Mouse (Mus musculus) heart, adult 8-10 months (tissue): ENCODE data around the gene Rab44. TPM values are rescaled to one million over a fixed set of nuclear protein-coding genes. Genes with fewer than 3 reads are reported as not detected.
A peak's percentile ranks its signal among the peaks of the same experiment; 100 is the strongest.

Experiments used
- DNase-seq: peaks from one replicate; pipeline ENCODE4 v3.0.0; 2022; ENCODE audit warnings: low spot score
- total RNA-seq, 4 experiments: library from RNA; stranded (reverse); gene quantifications; 2 replicates each; pipeline ENCODE4 v1.2.4; 2022

Gene Rab44
- total RNA-seq, 4 experiments from 2014 or later = 0.12 to 0.75 (median 0.38) TPM; not detected in 1

DNA sequence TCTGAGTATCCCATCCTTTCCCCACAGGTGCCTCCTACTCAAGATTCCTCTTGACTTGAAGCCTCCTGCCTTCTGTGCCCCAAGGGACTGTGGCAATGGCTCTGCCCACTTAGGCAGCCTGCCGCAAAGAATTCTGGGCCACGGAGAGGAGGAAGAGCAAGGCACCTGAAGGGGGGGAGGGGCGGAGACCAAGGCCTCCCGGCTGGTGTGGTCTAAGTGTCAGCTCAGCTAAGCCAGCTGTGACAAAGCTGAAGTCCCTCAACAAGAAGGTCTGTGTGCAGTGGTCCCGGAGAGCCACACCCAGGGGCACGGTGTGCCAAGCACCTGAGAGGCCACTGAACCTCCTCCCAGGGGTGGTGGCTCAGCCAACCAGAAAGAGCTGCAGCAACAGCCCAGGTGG lies 53.4 kb downstream of the Rab44 start:
- DNase-seq = no peak

DNA sequence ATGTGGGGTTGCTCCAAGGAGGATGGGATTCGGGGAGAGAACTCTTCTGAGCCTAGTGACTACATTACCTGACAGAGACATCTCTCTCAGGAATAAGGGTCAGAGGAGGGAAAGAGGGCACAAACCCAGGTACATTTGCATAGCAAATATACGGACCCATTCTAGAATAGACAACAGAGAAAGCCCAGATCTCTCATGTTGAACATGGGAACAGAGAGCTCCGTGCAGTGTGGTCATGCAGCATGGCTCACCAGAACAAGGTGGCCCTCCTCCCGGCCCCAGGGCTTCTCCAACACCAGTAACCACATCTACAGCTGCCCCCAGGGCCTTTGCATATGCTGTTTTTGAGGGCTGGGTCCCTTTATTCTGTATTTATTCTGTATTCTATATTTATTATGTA lies 54.5 kb downstream of the Rab44 start:
- DNase-seq = no peak

DNA sequence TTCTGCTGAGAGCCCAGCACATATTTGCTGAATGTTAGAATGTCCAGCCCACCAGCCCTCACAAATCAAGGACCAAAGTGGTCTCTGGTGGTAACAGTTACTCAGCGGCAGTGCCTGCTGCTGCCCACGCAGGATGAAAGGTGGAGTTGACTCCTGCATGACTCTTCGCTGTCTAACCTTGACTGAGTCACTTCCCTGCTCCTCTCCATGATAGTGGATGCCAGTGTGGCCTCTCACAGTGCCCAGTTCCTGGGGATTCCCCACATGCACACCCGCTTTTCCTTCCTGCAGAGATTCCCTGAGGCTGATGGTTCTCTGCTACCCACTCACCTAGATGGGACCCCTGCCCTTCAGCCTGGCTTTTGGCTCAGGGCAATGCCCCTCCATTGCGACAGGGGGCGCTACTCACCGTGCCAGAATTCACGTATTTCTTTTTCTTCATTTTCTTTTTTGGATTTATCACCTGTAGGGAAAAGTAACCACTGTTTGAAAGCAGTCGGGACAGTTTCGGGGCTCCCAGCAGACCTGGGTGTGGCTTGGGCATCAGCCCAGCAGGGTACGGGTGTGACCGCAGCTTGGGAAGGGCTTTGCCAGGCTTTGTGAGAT lies 55.2 kb downstream of the Rab44 start:
- no peak for DNase-seq

DNA sequence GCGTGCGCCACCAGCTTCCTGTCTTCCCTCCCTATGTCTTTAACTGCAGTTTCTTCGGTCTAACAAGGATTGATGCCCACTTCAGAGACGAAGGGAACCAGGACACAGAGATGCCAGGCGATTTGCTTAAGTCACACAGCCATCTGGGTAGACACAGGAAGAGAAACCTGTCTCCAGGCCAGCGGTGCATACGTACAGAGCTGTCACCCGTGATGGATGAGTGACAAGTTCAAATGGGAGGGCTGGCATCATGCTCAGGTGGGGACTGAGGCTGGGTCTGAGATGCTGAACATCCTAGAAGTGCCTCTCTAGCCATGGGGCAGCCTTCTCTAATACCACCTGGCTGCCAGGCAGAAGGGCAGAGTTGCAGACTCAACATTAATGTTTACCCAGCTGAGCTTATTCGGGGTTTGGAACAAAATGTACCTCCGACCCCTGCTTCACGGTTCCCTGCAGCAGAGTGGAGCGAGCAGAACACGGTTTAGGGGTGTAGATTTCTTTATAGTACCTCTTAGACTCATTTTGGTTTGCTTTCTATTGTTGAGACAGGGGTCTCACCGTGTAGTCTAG lies 56.6 kb downstream of the Rab44 start:
- no peak for DNase-seq

DNA sequence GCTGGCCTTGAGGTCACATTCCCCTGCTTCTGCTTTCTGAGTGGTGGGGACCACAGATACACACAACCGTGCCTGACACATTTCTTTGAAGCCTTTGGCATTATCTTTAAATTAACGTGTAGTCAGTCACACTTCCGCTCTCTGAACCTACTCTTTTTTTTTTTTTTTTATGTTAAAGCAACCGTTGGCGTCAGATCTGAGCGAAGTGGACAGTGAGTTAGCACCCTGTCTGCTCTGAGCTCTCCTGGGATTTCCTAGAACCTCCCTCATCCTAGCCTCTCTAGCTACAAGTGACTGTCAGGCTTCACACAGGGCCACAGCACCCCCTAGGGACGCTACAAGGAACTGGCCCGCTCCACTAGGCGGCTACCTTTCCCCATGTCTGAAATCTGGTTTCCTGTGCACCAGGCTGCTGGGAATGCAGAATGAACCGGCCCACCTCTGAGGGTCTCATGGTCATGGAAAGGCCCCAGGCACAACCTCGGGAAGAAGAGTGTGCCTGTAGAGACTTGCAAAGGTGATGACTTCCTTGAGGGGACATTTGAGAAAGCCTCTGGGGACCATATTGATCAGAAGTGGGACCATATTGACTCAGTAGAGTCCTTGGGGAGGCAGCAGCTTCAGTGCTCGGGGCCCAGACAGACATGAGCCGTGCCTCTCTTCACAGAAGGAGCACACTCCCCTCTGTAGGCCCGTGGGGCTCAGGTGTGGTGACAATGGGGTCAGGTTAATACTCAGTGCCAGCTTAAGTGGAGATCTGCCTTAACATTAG lies 57.2 kb downstream of the Rab44 start:
- peak; percentile 81 for DNase-seq

DNA sequence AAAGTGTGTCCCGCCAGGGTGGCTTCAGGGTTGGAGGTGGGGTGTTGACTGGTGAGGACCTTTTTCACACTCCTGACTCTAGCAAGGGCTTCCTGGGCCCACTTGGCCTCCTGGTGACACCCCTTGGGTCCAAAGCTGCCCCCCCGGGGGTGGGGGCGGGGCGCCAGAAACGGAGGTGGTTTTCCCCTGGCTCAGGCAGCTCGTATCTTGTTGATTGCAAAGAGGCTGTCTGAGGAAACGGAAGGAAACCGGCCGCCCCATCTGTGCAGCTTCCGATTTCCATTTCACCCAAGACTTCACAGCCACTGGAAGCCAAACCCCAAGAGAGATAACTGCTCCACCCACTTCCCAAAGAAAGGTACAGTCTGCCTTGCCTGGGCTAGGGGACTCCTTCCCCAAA lies 58.1 kb downstream of the Rab44 start:
- DNase-seq = no peak

DNA sequence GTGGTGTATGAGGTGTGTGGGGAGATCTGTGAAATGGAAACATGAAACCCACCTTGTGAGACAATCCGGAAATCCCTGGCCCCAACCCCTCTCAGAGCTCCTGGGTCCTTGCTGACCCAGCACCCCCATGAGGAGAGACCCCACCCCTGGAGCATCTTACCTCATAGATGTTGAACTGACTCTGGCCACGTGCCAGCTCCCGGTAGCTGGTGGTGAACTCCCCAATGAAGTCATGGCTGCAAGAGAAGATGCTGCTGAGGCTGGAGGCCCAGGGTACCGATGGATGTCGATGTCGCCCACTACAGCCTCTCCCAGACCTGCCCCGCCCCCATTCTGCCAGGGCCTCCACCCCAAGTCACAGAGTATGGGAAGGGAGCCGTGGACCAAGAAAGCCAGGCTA lies 59.2 kb downstream of the Rab44 start:
- no peak for DNase-seq

DNA sequence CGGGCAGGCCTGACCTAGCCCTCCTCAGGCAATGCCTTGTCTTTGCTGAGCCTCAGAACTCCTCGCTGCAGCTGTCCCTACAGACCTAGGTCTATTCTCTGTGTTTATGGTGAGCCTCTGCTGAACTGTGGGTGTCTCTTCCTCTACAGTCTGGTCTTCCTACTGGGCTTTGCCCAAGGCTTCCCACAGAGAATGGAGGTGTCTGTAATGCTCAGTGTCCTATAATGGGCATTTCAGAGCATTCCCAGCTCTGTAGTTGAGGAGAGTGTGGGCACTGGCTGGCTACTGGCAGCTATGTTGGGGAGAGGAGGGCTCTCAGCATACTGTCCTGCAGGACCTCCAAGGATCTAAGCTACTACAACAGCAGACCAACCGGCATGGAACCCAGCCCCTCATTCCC lies 61.7 kb downstream of the Rab44 start:
- no peak for DNase-seq

DNA sequence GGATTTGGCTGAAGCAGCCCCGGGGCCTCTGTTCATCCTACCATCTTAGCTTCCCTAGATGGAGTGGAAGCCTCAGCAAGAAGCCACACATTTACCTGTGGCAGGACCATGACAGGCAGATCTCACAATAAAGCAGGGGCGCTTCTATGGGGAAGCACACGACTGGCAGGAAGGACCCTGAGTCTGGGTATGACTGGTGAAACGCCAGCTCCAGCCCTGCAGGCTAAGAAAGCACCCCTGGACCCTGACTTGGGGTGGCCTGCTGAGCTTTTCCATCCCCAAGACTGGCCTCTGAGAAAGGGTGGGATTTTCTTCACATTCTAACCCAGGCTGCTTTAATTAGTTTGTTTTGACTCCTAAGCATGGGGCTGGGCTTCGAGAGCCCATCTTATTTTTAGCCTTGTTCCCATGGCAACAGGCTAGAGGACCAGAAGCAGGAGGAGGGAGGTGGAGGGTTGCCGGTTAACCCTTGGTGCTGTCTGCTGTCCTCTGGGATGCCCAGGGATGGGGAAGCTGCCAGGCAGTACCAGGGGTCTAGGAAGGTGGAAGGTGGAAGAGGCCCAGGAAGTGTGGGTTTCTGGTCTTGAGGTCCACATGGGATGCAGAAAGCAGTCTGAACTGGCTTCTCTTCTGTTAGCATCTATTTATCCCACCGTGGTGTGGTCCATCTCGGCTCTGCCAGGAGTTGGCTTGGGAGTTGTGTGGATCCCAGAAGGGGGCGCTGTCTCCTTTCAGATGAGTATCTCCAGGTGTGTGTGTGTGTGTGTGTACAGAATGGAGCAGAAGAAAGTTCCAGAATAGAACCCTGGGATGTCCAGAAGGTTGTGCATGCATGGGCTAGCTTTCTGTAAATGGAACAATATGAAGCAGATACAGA lies 62.7 kb downstream of the Rab44 start:
- peak; percentile 43 for DNase-seq

DNA sequence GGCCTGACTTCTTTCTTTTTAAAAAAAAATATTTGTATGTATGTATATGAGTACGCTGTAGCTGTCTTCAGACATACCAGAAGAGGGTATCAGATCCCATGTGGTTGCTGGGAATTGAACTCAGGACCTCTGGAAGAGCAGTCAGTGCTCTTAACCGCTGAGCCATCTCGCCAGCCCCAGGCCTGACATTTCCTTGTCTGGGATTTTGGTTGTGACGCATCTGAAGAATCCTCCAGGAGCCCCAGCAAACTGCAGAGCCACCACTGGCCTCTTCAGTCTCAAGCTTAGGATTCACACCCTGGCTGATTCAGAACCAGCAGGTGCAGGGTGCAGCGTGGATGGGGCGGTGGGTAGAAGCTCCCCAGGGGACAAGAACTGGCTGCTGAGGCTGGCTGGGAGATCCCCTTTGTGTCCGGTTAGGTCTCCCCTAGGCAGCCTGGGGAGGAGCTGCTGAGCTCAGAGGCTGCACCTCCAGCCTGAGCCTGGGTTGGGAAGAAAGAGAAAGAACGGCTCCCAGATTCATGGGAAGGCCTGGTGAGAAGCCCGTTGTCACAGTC lies 64.6 kb downstream of the Rab44 start:
- DNase-seq = no peak

DNA sequence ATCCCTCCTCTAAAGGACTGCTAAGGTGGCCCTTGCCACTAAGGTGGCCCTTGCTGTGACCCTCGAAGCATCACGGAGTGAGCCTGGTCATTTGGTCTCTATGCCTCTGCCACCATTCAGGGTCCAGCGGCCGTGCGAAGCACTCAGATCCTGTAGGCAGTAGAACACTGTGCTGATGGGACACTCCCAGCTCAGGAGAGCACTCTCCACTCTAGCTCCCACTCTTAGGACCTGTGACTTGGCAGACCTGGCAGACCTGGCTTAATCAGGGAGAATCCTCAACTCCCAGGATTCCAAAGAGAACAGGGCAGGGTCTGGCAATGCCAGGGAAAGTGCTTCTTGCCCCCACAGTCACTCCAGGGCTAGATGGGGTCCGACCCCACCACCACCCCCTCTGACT lies 66.0 kb downstream of the Rab44 start:
- no peak for DNase-seq

DNA sequence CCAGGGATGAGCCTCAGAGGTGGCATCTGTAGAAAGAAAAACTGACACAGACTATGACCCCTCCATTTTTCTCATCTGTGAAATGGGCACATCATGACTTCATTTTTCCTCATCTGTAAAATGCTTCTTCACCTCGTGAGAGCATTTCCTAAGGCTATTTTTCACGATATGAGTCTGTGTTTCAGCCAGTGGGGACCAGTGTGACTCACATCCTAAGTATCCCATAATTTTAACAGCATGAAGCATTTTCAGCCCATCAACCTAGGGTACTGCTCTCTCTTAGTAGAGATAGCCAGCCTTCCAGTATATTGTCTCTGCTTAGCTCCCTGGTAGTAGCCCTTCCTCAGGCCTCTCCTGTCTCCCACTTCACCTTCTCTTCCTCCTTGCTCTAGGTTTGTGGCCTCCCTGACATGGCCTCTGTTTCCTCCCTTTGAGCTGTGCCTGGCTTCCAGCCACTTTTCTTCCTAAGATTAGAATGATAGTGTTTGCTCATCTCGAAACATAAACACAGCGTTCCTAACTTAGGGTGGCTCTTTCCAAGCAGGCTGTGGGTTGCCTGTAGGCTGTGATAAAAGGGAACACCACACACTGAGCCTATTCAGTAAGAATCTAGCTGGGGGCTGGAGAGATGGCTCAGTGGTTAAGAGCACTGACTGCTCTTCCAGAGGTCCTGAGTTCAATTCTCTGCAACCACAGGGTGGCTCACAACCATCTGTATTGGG lies 66.6 kb downstream of the Rab44 start:
- no peak for DNase-seq

DNA sequence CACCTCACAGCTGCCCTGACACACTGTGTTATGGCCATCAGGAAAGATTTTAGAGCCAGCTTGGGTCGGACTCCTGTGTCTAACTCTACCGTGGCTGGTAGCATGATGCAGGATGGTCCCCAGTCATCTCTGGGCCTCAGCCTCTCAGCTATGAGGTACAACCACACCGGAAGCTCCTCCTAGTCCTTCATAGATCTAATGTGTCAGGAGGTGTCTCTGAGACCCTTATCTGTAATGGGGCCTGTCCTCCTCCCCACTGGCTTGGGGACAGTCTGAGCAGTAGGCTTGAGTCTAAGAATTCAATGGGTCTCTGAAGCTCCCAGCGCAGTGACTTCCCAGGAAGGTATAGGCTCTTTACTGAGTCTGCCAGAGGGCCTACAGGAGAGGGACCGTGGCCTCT lies 67.8 kb downstream of the Rab44 start:
- DNase-seq = no peak

DNA sequence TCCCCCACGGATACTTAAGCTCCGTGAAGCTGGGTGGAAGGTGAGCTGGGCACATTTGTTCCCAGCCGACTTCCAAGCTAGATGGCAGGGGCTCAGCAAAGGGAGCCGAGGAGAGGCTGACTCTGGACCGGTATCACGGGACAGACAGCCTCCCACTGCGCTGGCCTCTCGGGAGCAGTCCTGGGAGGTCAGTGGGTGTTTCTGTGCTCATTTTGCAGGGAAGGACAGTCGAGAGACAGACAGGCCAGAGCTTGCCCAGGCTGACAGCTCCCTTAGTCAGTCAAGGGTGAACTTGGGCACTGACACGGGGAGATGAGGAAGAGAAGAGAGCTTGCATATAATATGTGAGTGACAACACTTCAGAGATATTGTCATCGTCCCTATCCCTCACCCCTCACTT lies 69.2 kb downstream of the Rab44 start:
- no peak for DNase-seq

DNA sequence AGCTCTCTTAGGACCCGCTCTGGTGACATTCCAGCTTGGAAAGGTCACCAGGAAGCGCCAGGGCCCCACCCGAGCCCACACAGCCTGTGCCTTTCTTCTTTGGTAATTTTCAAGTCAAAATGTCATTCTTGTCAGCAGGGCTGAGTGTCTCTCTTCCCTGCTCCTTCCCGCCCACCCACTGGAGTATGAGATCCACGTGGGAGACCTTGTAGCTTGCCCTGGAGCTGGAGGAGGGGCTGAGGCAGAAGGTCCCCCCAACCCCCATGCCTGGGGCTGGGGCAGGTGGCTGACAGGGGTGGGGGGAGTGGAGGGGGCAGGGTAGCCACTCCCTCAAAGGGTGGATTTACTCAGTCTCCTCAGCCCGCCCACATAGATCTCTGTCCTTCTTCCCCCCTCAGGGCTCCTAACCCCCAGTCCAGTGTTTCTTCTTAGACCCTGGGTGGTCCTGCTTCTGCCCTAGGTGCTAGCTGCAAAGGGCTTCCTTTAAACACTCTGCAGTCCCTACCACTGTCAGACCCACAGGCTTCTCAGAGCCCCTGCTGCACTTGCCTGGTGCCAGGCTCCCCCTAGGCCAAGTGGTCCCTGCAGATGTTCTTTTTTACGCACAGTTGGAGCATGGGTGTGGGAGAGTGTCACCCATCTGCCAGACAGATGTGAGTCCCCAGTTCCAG lies 71.6 kb downstream of the Rab44 start:
- no peak for DNase-seq

DNA sequence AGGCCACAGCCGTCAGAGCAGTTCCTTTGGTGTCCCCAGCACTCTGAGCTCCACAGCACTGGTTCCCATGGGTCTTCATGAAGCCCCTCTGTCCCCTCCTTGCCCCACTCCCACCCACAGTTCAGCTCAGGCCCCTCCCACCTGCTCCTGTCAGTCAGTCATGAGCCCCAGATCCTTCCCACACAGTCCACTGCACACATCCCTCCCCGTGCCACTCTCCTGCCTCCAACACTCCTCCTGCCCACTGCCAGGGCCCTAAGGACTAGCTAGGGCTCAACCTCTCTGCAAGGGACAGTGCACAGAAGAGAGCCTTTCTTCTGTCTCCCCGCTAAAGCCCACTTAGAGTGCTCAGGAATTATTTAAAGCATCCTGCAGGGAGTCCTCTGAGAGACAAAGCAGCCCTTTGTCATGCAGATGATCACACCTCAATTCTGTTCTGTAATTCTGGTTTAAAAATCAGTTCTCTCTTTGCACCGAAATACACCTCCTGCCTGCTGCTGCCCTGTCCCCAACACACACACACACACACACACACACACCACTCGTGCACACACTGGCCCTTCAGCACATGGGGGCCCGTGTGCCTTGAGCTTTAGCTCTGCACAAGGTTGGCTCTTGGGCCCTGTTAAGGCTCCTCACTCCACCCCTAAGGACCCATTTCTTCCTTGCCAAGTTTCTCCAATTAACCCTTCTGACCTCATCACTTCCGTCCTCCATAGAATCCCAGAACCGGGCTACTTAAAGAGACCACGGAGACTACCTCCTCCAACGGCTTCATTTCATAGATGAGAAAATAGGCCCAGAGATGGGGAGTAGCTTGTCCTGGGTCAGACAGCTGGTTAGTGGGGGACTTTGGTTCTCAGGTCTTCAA lies 73.3 kb downstream of the Rab44 start:
- DNase-seq = no peak

DNA sequence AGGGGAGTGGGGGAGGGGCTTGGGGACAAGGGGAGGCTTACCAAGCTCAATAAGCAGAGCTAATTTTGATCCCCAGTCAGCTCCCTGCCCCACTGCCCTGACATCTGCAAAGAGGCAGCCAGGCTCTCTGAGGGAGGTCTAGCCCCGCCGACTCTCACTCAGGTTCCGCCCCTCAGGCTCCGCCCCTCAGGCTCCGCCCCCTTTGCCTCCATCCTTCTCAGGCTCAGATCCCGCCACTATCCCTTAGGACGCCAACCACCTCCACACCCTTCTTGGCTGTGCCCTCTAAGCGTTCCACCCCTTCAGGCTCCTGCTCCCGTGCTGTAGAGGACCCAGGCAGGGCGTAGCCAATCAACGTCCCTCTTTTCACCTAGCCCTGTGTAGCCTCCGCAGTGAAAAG lies 75.0 kb downstream of the Rab44 start:
- no peak for DNase-seq

DNA sequence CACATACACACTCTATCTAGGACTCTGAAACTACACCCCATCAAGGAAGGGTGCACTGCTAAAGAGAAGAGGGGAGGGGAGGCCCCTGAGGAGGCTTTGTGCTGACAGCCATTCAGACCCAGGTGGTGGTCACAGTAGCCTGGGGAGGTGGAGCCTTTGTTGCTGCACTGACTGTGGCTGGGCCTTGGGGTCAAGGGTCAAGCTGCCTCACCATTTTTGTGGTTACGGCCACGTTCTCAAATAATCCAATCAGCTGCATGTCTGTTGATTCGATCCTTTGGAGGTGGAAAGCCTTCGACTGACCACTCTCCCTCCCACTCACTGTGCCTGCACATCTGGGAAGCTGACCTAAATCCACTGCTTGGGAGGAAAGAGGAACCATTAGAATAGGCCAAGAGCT lies 81.6 kb downstream of the Rab44 start:
- DNase-seq = no peak
